Mouse (Mus musculus) WW6 (cell line): ENCODE data around the gene Ugt1a9.

Source experiments
- DNase-seq: peaks from one replicate; pipeline ENCODE4 v3.0.0-alpha.2; 2013; ENCODE audit warnings: low read depth, low spot score

The Ugt1a9 gene

DNA sequence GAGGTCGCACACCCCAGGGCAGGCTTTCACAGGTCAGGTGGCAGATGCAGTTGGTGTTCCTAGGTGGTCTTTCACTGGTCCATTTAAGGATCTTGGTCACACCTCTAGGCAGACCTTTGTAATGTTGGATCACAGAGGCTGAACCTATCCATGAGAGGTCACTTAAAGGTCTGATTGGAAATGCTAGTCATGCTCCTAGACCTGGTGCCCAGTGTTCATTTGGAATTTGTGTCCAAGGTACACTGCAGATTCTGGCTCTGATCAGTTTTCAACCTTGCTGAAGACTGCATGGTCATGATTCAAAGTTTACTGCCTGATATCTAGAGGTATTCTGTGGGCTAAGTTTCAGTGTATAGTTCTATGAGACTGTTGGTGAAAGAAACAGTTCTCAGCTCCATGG is 109.1 kb downstream of the Ugt1a9 start:
- DNase-seq, result no peak

DNA sequence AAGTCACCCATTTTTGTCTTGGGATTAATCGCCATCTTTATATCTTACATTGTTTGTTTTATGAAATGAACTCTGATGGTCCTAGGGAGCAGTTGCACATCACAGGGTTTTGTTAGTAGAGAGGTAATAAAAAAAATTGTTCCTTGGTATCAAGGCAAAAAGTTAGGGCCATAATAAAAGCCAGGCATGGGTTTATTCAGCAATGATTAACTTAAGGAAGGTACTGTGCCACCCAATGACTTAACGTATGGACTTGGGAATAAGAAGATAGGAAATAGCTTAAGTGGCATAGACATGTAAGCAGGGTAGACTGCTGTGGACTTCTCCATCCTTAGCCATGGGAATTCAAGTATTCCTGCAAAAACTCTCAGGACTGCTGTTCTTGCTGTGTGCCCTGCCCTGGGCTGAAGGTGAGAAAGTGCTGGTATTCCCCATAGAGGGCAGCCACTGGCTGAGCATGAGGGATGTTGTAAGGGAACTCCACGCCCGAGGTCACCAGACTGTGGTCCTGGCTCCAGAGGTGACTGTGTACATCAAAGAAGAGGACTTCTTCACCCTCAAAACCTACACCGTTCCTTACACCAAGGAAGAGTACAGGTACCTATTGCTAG is 115.8 kb downstream of the Ugt1a9 start:
- DNase-seq, result no peak

DNA sequence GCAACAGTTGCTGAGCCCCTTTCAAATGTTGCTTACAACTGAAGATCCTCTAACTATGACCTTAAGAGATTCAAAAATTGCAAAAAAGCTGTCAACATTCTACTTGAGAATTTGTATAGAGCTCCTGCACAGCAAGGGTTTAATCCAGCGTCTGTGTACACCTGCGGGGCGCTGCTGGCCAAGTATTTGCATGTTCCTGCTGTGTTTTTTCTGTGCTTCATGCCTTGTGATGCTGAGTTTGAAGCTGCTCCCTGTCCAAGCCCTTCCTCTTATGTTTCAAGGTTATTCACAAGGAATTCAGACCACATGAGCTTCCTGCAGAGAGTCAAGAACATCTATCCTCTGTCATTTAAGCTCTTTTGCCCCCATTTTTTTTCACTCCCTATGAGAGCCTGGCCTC is 121.5 kb downstream of the Ugt1a9 start:
- DNase-seq, result no peak

DNA sequence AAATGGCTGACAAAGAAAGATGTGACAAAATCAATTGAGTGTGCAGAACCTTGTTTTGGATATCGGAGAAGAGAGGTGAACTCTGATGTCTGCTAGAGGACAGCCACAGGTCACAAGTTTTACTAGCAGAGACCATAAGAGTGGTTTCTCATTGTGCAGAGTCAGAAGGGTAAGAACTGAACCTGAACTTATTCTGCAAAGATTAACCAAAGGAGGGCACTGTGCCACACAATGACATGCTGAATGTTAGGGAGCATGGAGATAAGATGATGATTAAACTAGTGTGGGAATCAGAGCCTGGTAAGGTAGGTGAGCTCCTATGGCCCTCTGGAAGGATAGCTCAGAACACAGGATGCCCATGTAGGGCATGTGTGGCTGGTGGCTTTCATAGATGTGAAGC is 125.1 kb downstream of the Ugt1a9 start:
- DNase-seq, result no peak

DNA sequence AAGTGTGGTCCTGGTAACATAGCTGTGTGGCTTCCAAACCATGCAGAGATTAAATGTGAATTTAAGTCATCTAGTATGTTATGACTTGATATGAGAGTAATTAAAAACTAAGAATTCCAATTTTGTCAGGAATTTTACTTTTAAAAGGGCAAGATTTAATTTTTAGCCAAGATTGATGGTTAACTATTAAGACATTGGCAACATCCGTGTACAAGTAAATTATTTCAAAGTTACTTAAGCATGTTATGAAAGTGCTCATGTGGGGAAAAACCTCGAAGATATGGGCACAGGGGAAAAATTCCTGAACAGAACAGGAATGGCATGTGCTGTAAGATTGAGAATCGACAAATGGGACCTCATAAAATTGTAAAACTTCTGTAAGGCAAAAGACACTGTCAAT is 126.8 kb downstream of the Ugt1a9 start:
- DNase-seq, result no peak

DNA sequence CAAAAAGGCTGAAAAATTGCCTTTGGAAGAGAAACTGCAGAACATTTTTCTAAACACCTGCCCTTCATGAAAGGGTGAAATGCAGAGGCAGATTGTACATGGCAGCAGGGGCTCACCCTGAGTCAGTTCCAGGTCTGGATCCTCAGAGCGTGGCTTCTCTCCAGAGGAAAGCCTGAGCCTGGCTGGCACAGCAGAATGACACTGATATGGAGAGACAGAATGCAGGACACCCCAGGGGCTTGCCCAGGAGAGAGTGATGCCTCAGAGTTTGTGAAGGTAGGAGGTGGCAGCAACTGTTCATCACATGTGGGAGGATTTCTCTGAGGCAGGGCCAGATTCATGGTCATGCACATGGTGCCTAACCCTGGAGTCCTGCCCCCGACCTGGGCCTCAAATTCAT is 129.4 kb downstream of the Ugt1a9 start:
- no peak for DNase-seq

DNA sequence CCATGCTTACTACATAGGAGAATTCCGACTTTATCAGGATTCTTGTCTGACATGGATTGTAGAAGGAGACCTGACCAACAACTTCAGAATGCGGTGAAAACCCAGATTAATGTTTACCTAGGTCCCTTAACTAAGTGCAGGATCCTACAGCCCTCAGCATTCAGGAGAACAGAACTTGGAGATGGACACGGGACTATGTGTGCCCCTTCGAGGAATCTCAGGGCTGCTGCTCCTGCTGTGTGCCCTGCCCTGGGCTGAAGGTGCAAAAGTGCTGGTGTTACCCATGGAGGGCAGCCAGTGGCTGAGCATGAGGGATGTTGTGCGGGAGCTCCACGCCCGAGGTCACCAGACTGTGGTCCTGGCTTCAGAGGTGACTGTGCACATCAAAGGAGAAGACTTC is 129.9 kb downstream of the Ugt1a9 start, which contains the start of gene Ugt1a2:
TSS of gene Ugt1a2 (plus strand) at position 146 of the 400 bp plus-strand sequence.
- DNase-seq, result no peak

DNA sequence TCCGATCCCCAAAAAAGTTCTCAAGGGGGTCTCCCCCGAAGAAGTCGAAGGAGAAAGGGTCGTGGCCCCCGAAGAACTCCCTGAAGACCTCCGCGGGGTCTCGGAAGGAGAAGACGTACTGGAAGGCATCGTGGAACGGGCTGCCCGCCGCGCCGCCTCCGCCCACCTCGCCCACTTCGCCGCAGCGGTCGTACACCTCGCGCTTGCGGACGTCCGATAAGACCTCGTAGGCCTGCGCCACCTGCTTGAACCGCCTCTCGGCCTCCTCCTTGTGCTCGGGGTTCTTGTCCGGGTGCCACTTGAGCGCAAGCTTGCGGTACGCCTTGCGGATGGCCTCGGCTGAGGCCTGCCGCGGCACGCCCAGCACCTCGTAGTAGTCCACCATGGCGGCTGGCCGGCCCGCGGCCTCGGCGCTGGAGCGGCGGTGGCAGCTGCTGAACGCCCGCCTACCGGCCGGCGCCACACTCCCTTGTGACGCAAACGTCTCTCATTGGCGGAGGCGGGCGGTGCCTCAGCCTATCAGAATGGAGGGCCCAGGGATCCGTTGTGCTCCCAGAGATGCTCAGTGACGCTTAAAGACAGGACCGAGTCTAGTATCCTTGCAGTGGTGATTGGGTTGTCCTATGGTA is 134.8 kb downstream of the Ugt1a9 start, which contains the start of gene Dnajb3:
TSS of gene Dnajb3 (minus strand) at position 489 of the 629 bp plus-strand sequence.
- DNase-seq, result no peak

DNA sequence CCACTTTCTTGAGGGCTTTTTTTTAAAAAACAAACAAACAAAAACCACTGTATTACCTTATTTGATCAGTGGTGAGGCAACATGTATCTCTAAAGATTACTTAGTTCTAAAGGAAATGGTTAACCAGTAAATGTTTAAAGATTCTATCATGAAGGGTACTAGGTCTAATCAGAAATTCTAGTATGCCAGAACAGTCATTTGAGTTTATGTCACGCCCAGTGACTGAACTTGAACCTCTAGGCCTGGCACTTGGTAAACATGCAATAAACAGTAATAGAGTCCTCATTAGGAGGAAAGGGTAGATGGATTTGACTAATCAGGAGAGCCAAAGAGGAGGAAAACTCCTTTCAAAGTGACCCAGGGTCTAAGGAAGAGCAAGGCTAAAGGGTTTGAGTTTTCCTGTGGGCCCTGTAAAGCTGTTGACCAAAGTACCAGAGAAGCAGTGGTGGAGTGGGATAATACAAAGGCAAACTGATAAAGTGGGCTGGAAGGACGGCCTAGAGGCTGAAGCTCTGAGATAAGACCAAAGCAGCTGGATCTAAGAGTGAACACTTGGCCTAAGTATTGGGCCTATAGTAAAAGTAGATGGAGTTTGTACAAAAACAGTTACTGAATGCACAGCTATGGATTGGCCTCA is 136.4 kb downstream of the Ugt1a9 start:
- no peak for DNase-seq

DNA sequence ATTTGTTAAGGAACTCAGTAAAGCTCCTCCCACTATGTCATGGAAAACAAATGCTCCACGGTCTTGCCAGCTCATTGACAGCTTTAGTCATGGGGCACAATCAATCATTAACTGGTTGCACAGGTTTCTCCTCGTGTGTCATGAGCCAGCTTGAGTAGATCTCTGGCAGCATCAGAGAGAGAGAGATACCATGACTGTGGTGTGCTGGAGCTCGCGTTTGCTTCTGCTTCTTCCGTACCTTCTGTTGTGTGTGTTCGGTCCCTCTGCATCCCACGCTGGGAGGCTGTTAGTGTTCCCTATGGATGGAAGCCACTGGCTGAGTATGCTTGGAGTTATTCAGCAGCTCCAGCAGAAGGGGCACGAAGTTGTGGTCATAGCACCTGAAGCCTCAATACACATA is 141.2 kb downstream of the Ugt1a9 start, which contains the start of gene Ugt1a1:
TSS of gene Ugt1a1 (plus strand) at position 148 of the 400 bp plus-strand sequence.
- no peak for DNase-seq

DNA sequence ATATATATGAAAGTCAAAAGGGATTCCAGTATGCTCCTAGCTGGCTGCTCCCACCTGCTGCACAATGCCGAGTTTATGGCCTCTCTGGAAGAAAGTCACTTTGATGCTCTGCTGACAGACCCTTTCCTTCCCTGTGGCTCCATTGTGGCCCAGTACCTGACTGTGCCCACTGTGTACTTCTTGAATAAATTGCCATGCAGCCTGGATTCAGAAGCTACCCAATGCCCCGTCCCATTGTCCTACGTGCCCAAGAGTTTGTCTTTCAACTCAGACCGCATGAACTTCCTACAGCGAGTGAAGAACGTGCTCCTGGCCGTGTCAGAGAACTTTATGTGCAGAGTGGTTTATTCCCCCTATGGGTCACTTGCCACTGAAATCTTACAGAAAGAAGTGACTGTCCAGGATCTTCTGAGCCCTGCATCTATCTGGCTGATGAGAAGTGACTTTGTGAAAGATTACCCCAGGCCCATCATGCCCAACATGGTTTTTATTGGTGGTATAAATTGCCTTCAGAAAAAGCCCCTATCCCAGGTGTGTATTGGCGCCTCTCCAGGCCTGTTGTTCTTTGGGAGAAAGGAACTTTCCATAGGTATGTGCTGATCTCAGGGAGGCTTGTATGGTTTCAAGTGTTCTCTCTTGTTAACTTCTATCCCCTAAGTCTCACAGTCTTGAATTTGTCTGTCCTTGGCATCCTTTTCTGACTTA is 141.9 kb downstream of the Ugt1a9 start:
- DNase-seq, result no peak

DNA sequence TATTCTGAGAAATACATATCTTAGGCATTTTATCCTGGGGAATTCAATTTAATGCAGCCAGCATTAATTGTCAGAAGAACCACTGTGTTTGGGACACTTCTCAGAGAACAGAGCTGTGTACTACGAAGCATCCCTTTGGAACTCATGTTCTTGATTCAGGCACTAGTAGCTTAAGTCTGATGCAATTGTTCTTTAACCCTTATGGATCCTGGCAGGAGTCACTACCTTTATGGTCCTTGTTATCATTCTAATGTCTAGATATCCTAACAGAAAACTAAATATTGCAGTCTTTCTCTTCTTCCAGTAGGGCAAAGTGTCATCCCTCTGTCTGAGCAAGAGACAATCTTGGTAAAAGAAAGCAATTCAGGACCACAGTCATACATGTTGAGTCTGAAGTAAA is 142.5 kb downstream of the Ugt1a9 start:
- no peak for DNase-seq

DNA sequence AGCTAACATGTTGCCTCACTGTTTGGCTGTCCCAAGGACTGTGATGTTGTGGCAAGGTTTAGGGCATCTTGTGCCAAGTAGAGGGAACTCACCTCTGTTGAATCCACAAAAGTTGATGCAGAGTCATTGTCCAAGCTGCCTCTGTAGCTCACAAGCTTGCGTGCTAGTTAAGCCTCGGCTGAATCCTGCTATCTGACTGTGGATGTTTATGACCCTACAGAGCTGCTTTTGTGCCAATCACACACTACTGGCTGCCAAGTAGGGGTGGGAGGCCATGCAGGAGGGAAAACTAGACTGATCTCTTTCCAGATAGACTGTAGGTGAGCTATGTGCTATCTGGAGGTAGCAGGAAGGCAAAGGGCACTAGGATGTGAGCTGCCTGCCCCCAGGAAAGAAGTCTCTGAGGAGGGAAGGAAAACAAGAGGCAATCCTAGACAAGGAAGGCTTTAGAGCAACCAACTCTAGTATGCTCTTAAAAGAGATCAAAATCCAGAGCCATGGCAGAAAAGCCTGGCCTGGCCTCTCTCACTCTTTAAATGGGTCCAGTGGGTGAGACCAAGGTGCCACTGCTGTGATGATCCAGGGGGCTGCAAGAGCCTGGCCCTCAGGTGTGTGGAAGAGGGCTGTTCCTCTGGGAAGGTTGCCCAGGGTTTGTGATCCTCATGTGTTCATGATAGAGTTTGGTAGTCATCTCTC is 143.3 kb downstream of the Ugt1a9 start:
- DNase-seq, result no peak

DNA sequence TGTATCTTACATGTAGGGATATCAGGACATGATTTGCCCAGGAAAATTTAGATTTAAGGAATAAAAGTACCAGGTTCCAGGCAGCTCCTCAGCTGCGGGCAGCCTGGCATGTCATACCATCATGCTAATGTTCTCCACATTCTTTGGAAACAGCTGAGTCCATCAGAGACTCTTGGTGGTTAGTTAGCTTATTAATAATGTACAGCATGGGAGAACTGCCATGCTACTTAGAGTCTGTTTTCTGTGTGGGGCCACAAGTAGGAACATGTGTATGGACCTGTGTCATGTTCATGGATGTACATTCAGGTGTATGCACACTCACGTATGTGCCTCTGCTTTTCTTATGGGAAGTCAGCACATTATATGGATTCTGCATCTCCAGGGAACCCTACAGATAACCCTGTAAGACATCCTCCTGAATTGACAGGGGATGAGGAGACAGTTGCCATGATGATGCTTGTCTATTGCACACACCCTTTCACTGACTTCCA is 143.9 kb downstream of the Ugt1a9 start:
- no peak for DNase-seq

DNA sequence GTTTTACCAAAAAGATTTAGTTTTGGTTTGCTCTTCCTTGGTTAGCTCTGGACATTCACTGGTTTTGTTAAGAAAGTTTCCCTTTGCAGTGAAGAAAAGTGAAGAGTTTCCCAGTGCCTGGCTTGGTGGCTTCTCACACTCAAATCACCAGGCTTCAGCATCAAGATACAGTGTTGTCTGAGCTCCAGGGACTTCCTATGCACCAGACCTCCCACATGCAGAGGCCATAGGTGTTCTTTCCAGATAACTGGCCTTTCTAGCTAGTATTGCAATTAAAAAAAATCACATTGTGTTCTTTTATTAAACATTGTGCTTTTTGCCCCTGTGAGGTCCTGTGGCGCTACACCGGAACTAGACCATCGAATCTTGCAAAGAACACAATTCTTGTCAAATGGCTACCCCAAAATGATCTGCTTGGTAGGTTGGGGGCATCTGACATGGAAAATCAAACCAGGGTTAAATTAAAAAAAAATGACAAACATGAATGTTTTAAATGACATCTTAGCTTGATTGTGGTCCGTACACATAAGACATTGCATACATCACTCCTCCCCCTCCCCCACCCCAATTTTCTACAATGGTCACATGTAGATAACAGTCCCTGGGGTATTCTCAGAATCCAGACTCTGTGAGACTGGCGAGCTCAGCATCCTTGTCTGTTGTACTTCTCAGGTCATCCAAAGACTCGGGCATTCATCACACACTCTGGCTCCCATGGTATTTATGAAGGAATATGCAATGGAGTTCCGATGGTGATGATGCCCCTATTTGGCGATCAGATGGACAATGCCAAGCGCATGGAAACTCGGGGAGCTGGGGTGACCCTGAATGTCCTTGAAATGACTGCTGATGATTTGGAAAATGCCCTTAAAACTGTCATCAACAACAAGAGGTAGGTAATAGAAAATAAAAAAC is 145.1 kb downstream of the Ugt1a9 start:
- no peak for DNase-seq

DNA sequence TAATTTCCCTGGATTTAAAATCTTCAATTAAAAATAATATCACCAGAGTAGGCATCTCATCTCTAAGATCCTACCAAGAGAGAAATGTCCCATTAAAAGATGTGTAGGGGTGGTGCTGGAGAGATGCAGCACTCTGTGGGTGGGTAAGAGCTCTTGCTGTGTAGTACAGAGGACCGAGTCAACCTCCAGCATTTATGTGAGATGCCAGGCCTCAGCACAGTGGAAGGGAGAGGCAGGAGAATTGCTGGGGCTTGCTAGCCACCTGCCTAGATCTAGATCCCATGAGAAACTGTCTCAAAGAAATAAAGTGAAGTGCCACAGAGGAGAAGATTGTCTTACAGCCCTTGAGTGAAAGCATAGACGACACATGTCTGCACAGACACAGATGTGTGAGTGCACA is 146.0 kb downstream of the Ugt1a9 start:
- no peak for DNase-seq

DNA sequence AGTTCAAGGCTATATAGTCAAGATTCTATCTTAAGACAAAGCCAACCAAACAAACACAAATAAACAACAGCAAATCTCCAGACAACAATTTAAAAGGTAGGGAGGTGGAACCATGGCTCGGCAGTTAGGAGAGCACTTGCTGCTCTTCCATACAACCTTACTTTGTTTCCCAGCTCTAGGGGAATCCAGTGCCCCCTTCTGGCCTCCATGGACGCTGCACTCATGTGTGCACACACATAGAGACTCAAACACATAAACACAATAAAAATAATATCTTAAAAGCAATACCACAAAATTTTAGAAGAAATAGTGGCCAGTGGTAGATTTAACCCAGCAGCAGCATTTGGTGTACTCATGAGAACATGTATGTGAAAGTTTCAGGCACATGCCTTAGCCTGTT is 146.5 kb downstream of the Ugt1a9 start:
- no peak for DNase-seq

DNA sequence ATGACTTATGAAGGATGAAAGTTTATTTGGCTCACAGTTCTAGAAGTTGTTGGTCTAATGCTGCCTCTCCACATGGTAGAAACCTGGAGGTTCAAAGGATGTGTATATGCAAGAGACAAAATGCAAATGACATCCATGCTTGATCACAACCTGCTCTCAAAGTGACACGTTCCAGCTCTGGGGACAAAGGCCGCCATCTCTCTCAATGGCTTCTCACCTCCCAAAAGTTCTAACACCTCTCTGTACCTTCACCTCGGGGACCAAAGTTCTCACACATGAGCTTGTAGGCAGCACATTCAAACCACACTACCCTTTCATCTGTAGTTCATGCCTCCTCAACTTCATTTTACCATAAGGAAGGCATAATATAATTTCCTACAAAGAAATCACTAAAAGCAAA is 147.0 kb downstream of the Ugt1a9 start:
- peak; percentile 4 for DNase-seq

DNA sequence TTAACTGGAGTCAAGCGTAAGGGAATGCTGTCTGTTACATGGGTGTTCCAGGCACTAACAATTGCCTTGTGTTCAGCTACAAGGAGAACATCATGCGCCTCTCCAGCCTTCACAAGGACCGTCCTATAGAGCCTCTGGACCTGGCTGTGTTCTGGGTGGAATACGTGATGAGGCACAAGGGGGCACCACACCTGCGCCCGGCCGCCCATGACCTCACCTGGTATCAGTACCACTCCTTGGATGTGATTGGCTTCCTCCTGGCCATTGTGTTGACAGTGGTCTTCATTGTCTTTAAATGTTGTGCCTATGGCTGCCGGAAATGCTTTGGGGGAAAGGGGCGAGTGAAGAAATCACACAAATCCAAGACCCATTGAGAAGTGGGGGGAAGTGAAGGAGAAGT is 147.5 kb downstream of the Ugt1a9 start:
- peak; percentile 5 for DNase-seq

DNA sequence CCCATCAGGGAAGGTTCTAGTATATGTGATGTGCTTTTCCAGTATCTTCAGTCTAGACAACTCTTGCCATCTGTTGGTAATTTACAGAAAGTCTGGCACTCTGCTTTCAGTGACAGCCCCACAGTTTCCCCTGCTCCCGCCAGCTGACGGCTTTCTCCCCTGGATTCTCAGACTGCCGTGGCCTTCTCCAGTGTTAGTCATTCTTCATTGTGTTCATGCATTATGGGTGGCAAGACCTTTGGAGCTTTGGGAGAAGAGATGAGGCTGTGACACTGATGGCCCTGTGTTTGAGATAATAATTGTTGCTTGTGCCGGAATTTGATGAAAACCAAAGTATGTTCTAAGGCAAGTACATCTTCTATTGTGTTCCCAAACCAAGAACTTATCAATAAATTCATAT is 148.0 kb downstream of the Ugt1a9 start:
- no peak for DNase-seq

DNA sequence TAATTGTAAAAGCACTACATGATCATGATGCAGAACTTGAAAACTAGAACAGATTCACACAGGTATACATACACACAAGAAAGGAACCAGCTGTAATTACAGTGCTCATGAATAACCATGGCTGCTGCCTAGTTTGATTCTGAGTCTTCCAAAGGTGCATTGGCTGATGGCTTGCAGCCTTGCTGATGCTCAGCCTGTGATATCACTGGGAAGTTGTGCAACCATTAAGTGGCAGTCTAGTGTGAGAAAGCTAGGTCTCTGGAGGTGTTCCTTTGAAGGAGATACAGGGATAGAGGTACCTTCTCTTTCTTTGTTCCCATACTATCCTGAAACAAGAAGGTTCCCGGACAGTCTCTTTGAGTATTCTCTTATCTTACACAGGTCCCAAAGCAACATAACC is 148.5 kb downstream of the Ugt1a9 start:
- DNase-seq, result no peak
